Mouse (Mus musculus) E14TG2a.4 (cell line): Measurements from ENCODE around the gene Itga6.

Experiments used
- CTCF ChIP-seq: conservative IDR thresholded peaks from 2 replicates; pipeline ENCODE4 v1.5.1; 2014; ENCODE audit warnings: low read length
- NANOG ChIP-seq: IDR thresholded peaks from 2 replicates; pipeline ENCODE4 v1.6.1; 2014; ENCODE audit warnings: borderline replicate concordance, low read length, mixed read lengths
- POU5F1 ChIP-seq: IDR thresholded peaks from 2 replicates; pipeline ENCODE4 v1.6.1; 2014; ENCODE audit warnings: low read length, borderline replicate concordance

- TF ChIP-seq CTCF (no peak), NANOG (no peak), POU5F1 (no peak)
These were observed 4.1 kb downstream of the Itga6 start for GRCm38 (mm10) chr2:71749367-71750086.
